Mouse (Mus musculus): ENCODE data around the gene Igfbpl1. TPM values are rescaled to one million over a fixed set of nuclear protein-coding genes. Genes with fewer than 3 reads are reported as not detected.

Gene Igfbpl1
- polyA plus RNA-seq, 1 experiment from 2014 or later: 0.05 TPM

GRCm38 (mm10) chr4:45769141-45769540 is 57.6 kb downstream of the Igfbpl1 start:
- Histone ChIP-seq H3K9ac (no peak overlapping the region), H3K4me3 (replicated peaks) (no peak overlapping the region), H3K27me3 (peaks cover 72% of the 10 kb centered on the region), H3K27ac (no peak overlapping the region), H3K9me3 (replicated peaks) (no peaks in the 10 kb centered on the region), H3K4me2 (no peak overlapping the region), H3K36me3 (no peaks in the 10 kb centered on the region), H3K4me1 (replicated peaks) (peaks cover 49% of the 10 kb centered on the region)
- DNase-seq: no peak
- WGBS (ENCODE audit: insufficient replicate concordance): 42% methylated on average over 10 of the region's 10 CpGs
- ATAC-seq (ENCODE audit: low read depth): no peak

GRCm38 (mm10) chr4:45767891-45768558 is 58.7 kb downstream of the Igfbpl1 start:
- H3K27ac ChIP-seq: no peak overlapping the region
- H3K4me1 ChIP-seq (replicated peaks): peaks cover 61% of the 10 kb centered on the region
- H3K9ac ChIP-seq: no peak overlapping the region
- DNase-seq (no peak), ATAC-seq (ENCODE audit: low read depth) (peak; percentile 33; the same call in 1 of the 2 replicates)
- H3K9me3 ChIP-seq (replicated peaks): no peaks in the 10 kb centered on the region
- H3K36me3 ChIP-seq: no peaks in the 10 kb centered on the region
- 28% methylated on average over 11 of the region's 11 CpGs for WGBS (ENCODE audit: insufficient replicate concordance)
- peaks cover 83% of the 10 kb centered on the region for H3K27me3 ChIP-seq
- no peak overlapping the region for H3K4me3 ChIP-seq (replicated peaks)
- H3K4me2 ChIP-seq: no peak overlapping the region

GRCm38 (mm10) chr4:45766774-45767173 is 59.9 kb downstream of the Igfbpl1 start:
- 63% methylated on average over 7 of the region's 7 CpGs for WGBS (ENCODE audit: insufficient replicate concordance)
- DNase-seq (no peak), ATAC-seq (ENCODE audit: low read depth) (no peak)
- no peak overlapping the region for H3K9ac ChIP-seq
- no peaks in the 10 kb centered on the region for H3K36me3 ChIP-seq
- no peaks in the 10 kb centered on the region for H3K9me3 ChIP-seq (replicated peaks)
- H3K4me1 ChIP-seq (replicated peaks): peaks cover 62% of the 10 kb centered on the region
- H3K4me3 ChIP-seq (replicated peaks): no peak overlapping the region
- H3K4me2 ChIP-seq: no peak overlapping the region
- H3K27me3 ChIP-seq: peaks cover 84% of the 10 kb centered on the region
- no peak overlapping the region for H3K27ac ChIP-seq

- 2% methylated on average over 16 of the region's 18 CpGs for WGBS (ENCODE audit: insufficient replicate concordance)
- no peak overlapping the region for H3K27ac ChIP-seq
- peaks cover 77% of the 10 kb centered on the region for H3K27me3 ChIP-seq
- DNase-seq (no peak), ATAC-seq (ENCODE audit: low read depth) (no peak)
- H3K36me3 ChIP-seq: no peaks in the 10 kb centered on the region
- H3K9me3 ChIP-seq (replicated peaks): no peaks in the 10 kb centered on the region
- H3K4me1 ChIP-seq (replicated peaks): peaks cover 62% of the 10 kb centered on the region
- no peak overlapping the region for H3K4me2 ChIP-seq
- H3K4me3 ChIP-seq (replicated peaks): no peak overlapping the region
- H3K9ac ChIP-seq: no peak overlapping the region
Measured at GRCm38 (mm10) chr4:45765565-45766201, 61.0 kb downstream of the Igfbpl1 start.

GRCm38 (mm10) chr4:45765121-45765564 is 61.6 kb downstream of the Igfbpl1 start:
- peaks cover 72% of the 10 kb centered on the region for H3K27me3 ChIP-seq
- no peaks in the 10 kb centered on the region for H3K36me3 ChIP-seq
- H3K9ac ChIP-seq: no peak overlapping the region
- WGBS (ENCODE audit: insufficient replicate concordance): 8% methylated on average over 16 of the region's 16 CpGs
- H3K4me3 ChIP-seq (replicated peaks): no peak overlapping the region
- H3K4me2 ChIP-seq: no peak overlapping the region
- no peak for DNase-seq
- no peak for ATAC-seq (ENCODE audit: low read depth)
- peaks cover 62% of the 10 kb centered on the region for H3K4me1 ChIP-seq (replicated peaks)
- H3K9me3 ChIP-seq (replicated peaks): no peaks in the 10 kb centered on the region
- H3K27ac ChIP-seq: no peak overlapping the region

GRCm38 (mm10) chr4:45764141-45764494 is 62.6 kb downstream of the Igfbpl1 start:
- H3K4me1 ChIP-seq (replicated peaks): peaks cover 57% of the 10 kb centered on the region
- H3K27me3 ChIP-seq: peaks cover 65% of the 10 kb centered on the region
- ATAC-seq (ENCODE audit: low read depth): peak; percentile 80
- peak overlapping the region; percentile 44; the same call in 1 of the 2 replicates for H3K9ac ChIP-seq
- DNase-seq: no peak
- H3K36me3 ChIP-seq: no peaks in the 10 kb centered on the region
- H3K9me3 ChIP-seq (replicated peaks): no peaks in the 10 kb centered on the region
- peak overlapping the region; percentile 53 for H3K4me2 ChIP-seq
- WGBS (ENCODE audit: insufficient replicate concordance): 6% methylated on average over 10 of the region's 10 CpGs
- H3K4me3 ChIP-seq (replicated peaks): peak overlapping the region; percentile 44
- no peak overlapping the region for H3K27ac ChIP-seq

- Histone ChIP-seq H3K4me3 (replicated peaks) (peak overlapping the region; percentile 44), H3K27me3 (peaks cover 61% of the 10 kb centered on the region), H3K4me1 (replicated peaks) (peaks cover 54% of the 10 kb centered on the region), H3K27ac (no peak overlapping the region), H3K9ac (peak overlapping the region; percentile 44; the same call in 1 of the 2 replicates), H3K4me2 (peak overlapping the region; percentile 53), H3K36me3 (no peaks in the 10 kb centered on the region), H3K9me3 (replicated peaks) (no peaks in the 10 kb centered on the region)
- DNase-seq: no peak
- ATAC-seq (ENCODE audit: low read depth): no peak
- 15% methylated on average over 18 of the region's 18 CpGs for WGBS (ENCODE audit: insufficient replicate concordance)
Measured at GRCm38 (mm10) chr4:45763288-45764140, 63.2 kb downstream of the Igfbpl1 start.

- ATAC-seq (ENCODE audit: low read depth) (no peak), DNase-seq (no peak)
- no peaks in the 10 kb centered on the region for H3K9me3 ChIP-seq (replicated peaks)
- WGBS (ENCODE audit: insufficient replicate concordance): 54% methylated on average over 4 of the region's 4 CpGs
- H3K4me1 ChIP-seq (replicated peaks): peaks cover 45% of the 10 kb centered on the region
- H3K4me3 ChIP-seq (replicated peaks): no peak overlapping the region
- H3K9ac ChIP-seq: no peak overlapping the region
- H3K4me2 ChIP-seq: no peak overlapping the region
- peaks cover 52% of the 10 kb centered on the region for H3K27me3 ChIP-seq
- no peaks in the 10 kb centered on the region for H3K36me3 ChIP-seq
- no peak overlapping the region for H3K27ac ChIP-seq
Measured at GRCm38 (mm10) chr4:45762600-45762999, 64.1 kb downstream of the Igfbpl1 start.

Other genes with a start within 250 kb of the Igfbpl1 start
- 44.1 and 50.6 TPM in 2 replicates for gene Aldh1b1, start 27.9 kb downstream of the Igfbpl1 start, polyA plus RNA-seq (2015; fragmentation: Nextera tagmentation; extraction: Ambion mirVana)
- 2.9 and 4.0 TPM in 2 replicates for gene Stra6l, start 21.7 kb upstream of the Igfbpl1 start, polyA plus RNA-seq (2015; fragmentation: Nextera tagmentation; extraction: Ambion mirVana)
- 0.07 TPM in 2 replicates for gene Ccdc180, start 63.4 kb upstream of the Igfbpl1 start, polyA plus RNA-seq (2015; fragmentation: Nextera tagmentation; extraction: Ambion mirVana)
- gene Tdrd7, start 138.4 kb upstream of the Igfbpl1 start, polyA plus RNA-seq (2015; fragmentation: Nextera tagmentation; extraction: Ambion mirVana): 5.4 and 8.7 TPM in 2 replicates
- 42.0 and 53.4 TPM in 2 replicates for gene Tmod1, start 212.0 kb upstream of the Igfbpl1 start, polyA plus RNA-seq (2015; fragmentation: Nextera tagmentation; extraction: Ambion mirVana)

Measured in liver, embryonic 13.5 days (tissue).